Mouse (Mus musculus) midbrain, embryonic 14.5 days (tissue): ENCODE measurements around the gene Ncf1. TPM values are rescaled to one million over a fixed set of nuclear protein-coding genes. Genes with fewer than 3 reads are reported as not detected.

Experiments
- ATAC-seq: fragments of 200-750 bp; cut with Nextera tagmentation; 2 replicates; pipeline ENCODE4 v1.8.0; 2017; ENCODE audit warnings: moderate number of reproducible peaks, moderate library complexity; ENCODE audit not compliant: low FRiP score, low TSS enrichment
- DNase-seq: peaks from one replicate; pipeline ENCODE4 v3.0.0-alpha.2; 2015
- H3K27ac ChIP-seq: fragments of 300-500 bp; sonication (generic); replicated peaks from 2 replicates; pipeline ENCODE4 v1.5.1; 2014; ENCODE audit warnings: mild to moderate bottlenecking, low read depth, low read length, moderate library complexity
- H3K27me3 ChIP-seq: fragments of 300-500 bp; sonication (generic); 2 replicates; pipeline ENCODE4 v1.6.1; 2014; ENCODE audit warnings: low read length, control low read depth, mixed read lengths; ENCODE audit not compliant: control insufficient read depth, insufficient read depth
- H3K36me3 ChIP-seq: fragments of 300-500 bp; sonication (generic); 2 replicates; pipeline ENCODE4 v1.6.1; 2014; ENCODE audit warnings: low read length, control low read depth; ENCODE audit not compliant: control insufficient read depth, insufficient read depth
- H3K4me1 ChIP-seq: fragments of 300-500 bp; sonication (generic); 2 replicates; pipeline ENCODE4 v1.6.1; 2014; ENCODE audit warnings: mild to moderate bottlenecking, antibody characterized with exemption, low read length, control low read depth; ENCODE audit not compliant: control insufficient read depth, insufficient read depth
- H3K4me2 ChIP-seq: fragments of 300-500 bp; sonication (generic); 2 replicates; pipeline ENCODE4 v1.6.1; 2014; ENCODE audit warnings: mild to moderate bottlenecking, low read length, moderate library complexity
- H3K4me3 ChIP-seq: fragments of 300-500 bp; sonication (generic); replicated peaks from 2 replicates; pipeline ENCODE4 v1.5.1; 2014; ENCODE audit warnings: low read depth, low read length
- H3K9ac ChIP-seq: fragments of 300-500 bp; sonication (generic); replicated peaks from 2 replicates; pipeline ENCODE4 v1.6.1; 2014; ENCODE audit warnings: mild to moderate bottlenecking, low read length, moderate library complexity
- H3K9me3 ChIP-seq: fragments of 300-500 bp; sonication (generic); 2 replicates; pipeline ENCODE4 v1.6.1; 2016; ENCODE audit warnings: low read length, control low read depth, mixed read lengths; ENCODE audit not compliant: control insufficient read depth
- WGBS: fragments of 180-500 bp; shearing (Covaris S2); extraction: QIAGEN DNeasy Blood & Tissue Kit; methylation state at CpG from one replicate; pipeline ENCODE4 v1.1.7; 2014; 5-methylcytosine and 5-hydroxymethylcytosine counted together
- polyA plus RNA-seq: library from polyadenylated mRNA; unstranded; fragments of >200 nt; fragmentation: Nextera tagmentation; extraction: Ambion mirVana; gene quantifications from 2 replicates; pipeline ENCODE4 v1.2.1, GENCODE M21; 2014

Ncf1 gene
- polyA plus RNA-seq: 0.69 and 2.8 TPM in 2 replicates

GRCm38 (mm10) chr5:134229391-134229790 lies at the start of gene Ncf1:
Ncf1 (minus strand) TSS chr5:134229625.
- Histone ChIP-seq H3K36me3 (no peaks in the 10 kb centered on the region), H3K27ac (no peak within 1 kb of the TSS), H3K9me3 (no peaks in the 10 kb centered on the region), H3K4me2 (no peak within 1 kb of the TSS), H3K9ac (no peak within 1 kb of the TSS), H3K4me1 (no peaks in the 10 kb centered on the region), H3K4me3 (no peak within 1 kb of the TSS), H3K27me3 (no peaks in the 10 kb centered on the region)
- DNase-seq (no peak), ATAC-seq (no peak)
- WGBS: 84% methylated on average over 7 of the region's 7 CpGs

DNA sequence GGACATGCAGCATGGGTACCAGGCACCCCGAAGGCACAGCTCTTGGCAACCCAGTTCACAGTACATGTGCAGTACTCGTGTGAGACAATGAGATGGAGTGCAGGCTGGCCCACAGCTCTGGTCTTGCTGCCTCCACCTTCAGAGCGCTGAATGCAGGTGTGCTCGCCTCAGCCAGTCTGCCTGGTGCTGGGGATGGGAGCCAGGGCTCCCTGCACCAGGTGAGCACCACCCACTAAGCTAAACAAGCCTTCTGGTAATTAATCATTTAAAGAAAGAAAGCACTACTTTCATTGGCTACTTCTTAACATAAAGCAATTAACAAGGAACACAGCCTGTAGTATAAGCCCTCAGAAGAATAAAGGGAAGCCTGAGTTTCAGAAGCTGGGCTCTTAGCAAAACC lies 47.7 kb upstream of the Ncf1 start:
- H3K4me3 ChIP-seq: no peak overlapping the region
- ATAC-seq: no peak
- H3K36me3 ChIP-seq: peaks cover 90% of the 10 kb centered on the region
- H3K9ac ChIP-seq: no peak overlapping the region
- H3K4me1 ChIP-seq: no peaks in the 10 kb centered on the region
- H3K9me3 ChIP-seq: no peaks in the 10 kb centered on the region
- 91% methylated on average over 4 of the region's 4 CpGs for WGBS
- DNase-seq: no peak
- H3K27me3 ChIP-seq: no peaks in the 10 kb centered on the region
- no peak overlapping the region for H3K27ac ChIP-seq
- H3K4me2 ChIP-seq: no peak overlapping the region

DNA sequence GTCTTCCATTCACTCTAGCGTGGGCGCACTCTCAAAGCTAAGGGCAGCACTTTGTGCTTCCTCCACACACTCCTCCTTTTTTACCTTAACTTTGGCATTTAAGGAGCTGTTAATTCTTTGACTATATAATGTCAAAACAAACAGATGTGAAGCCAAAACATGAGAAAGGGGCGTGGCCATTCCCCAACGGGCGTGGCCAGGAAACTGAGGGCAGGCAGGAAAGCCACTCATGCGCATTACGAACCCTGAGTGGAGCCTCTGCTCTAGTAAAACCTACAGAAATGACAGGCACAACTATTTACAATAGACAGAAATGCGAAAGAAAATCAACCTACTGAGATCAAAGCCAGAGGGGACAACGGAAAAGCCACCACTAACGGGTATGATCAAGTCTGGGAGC lies 46.1 kb upstream of the Ncf1 start:
- no peaks in the 10 kb centered on the region for H3K4me1 ChIP-seq
- no peak overlapping the region for H3K9ac ChIP-seq
- H3K27ac ChIP-seq: no peak overlapping the region
- H3K36me3 ChIP-seq: peaks cover 95% of the 10 kb centered on the region
- DNase-seq (no peak), ATAC-seq (no peak)
- 90% methylated on average over 10 of the region's 10 CpGs for WGBS
- H3K4me2 ChIP-seq: no peak overlapping the region
- no peak overlapping the region for H3K4me3 ChIP-seq
- H3K9me3 ChIP-seq: no peaks in the 10 kb centered on the region
- H3K27me3 ChIP-seq: no peaks in the 10 kb centered on the region

GRCm38 (mm10) chr5:134275021-134275420 lies 45.6 kb upstream of the Ncf1 start:
- no peaks in the 10 kb centered on the region for H3K9me3 ChIP-seq
- peaks cover 95% of the 10 kb centered on the region for H3K36me3 ChIP-seq
- no peak overlapping the region for H3K27ac ChIP-seq
- no peaks in the 10 kb centered on the region for H3K27me3 ChIP-seq
- H3K4me2 ChIP-seq: no peak overlapping the region
- no peaks in the 10 kb centered on the region for H3K4me1 ChIP-seq
- no peak for ATAC-seq
- no peak overlapping the region for H3K4me3 ChIP-seq
- DNase-seq: no peak
- no peak overlapping the region for H3K9ac ChIP-seq
- 90% methylated on average over 11 of the region's 11 CpGs for WGBS

GRCm38 (mm10) chr5:134273761-134274160 lies 44.3 kb upstream of the Ncf1 start:
- H3K9ac ChIP-seq: no peak overlapping the region
- H3K9me3 ChIP-seq: no peaks in the 10 kb centered on the region
- no peak overlapping the region for H3K27ac ChIP-seq
- no peak for ATAC-seq
- 93% methylated on average over 8 of the region's 8 CpGs for WGBS
- no peaks in the 10 kb centered on the region for H3K27me3 ChIP-seq
- H3K4me3 ChIP-seq: no peak overlapping the region
- no peak for DNase-seq
- no peaks in the 10 kb centered on the region for H3K4me1 ChIP-seq
- H3K36me3 ChIP-seq: peaks cover 93% of the 10 kb centered on the region
- H3K4me2 ChIP-seq: no peak overlapping the region

DNA sequence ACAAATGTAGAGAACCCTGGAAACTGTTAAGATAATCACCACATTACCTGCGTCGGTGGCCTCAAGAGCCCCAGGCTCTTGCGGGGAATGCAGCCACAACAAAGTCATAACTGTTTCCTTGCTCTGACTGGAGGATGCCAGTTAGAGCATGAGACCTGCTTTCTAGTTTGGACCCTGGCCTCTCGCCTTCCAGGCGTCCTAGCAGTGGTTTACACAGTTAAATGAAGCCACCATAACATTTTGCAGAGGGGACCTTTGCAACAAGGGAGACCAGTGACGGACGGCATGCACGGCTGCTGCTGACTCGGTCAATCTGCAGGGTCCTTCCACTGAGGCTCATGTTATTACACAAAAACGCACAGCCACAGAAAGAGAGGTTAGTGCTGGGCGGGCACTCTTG lies 43.3 kb upstream of the Ncf1 start:
- H3K4me2 ChIP-seq: no peak overlapping the region

GRCm38 (mm10) chr5:134271421-134271820 lies 42.0 kb upstream of the Ncf1 start:
- Histone ChIP-seq H3K4me2 (no peak overlapping the region), H3K27me3 (no peaks in the 10 kb centered on the region), H3K4me3 (no peak overlapping the region), H3K9me3 (no peaks in the 10 kb centered on the region), H3K4me1 (no peaks in the 10 kb centered on the region), H3K36me3 (peaks cover 89% of the 10 kb centered on the region), H3K27ac (no peak overlapping the region), H3K9ac (no peak overlapping the region)
- DNase-seq (no peak), ATAC-seq (no peak)
- WGBS: 86% methylated on average over 11 of the region's 11 CpGs

More for the DNA sequence above, 43.3 kb upstream of the Ncf1 start:
- Histone ChIP-seq H3K9me3 (no peaks in the 10 kb centered on the region), H3K9ac (no peak overlapping the region), H3K4me3 (no peak overlapping the region), H3K36me3 (peaks cover 94% of the 10 kb centered on the region), H3K27me3 (no peaks in the 10 kb centered on the region), H3K4me1 (no peaks in the 10 kb centered on the region), H3K27ac (no peak overlapping the region)
- DNase-seq (no peak), ATAC-seq (no peak)
- 92% methylated on average over 11 of the region's 11 CpGs for WGBS

- Histone ChIP-seq H3K4me1 (no peaks in the 10 kb centered on the region), H3K9ac (no peak overlapping the region), H3K27me3 (no peaks in the 10 kb centered on the region), H3K4me2 (no peak overlapping the region), H3K9me3 (no peaks in the 10 kb centered on the region), H3K36me3 (peaks cover 90% of the 10 kb centered on the region), H3K4me3 (no peak overlapping the region), H3K27ac (no peak overlapping the region)
- 96% methylated on average over 4 of the region's 4 CpGs for WGBS
- ATAC-seq (no peak), DNase-seq (no peak)
Measured at GRCm38 (mm10) chr5:134270566-134270965, 41.1 kb upstream of the Ncf1 start.

DNA sequence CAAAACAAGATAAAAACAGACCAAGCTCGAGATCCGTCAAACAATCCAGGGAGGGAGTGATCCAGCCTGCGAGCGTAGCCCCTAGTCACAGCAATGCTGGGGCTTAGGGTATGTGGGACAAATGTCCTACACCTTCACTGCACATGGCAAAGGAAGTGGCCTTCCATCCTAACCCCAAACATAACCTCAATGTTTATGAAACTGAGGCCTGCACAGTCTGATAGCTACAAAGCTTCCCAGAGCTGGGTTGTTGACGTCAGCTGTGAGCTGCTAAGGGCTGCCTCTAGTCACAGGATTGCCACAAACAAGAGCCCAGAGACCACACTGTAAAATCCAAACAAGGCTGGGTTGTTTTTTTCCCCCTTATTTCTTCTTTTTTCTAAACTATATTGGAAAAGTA lies 40.3 kb upstream of the Ncf1 start:
- Histone ChIP-seq H3K4me3 (no peak overlapping the region), H3K4me2 (no peak overlapping the region), H3K9me3 (no peaks in the 10 kb centered on the region), H3K36me3 (peaks cover 90% of the 10 kb centered on the region), H3K9ac (no peak overlapping the region), H3K27me3 (no peaks in the 10 kb centered on the region), H3K4me1 (no peaks in the 10 kb centered on the region), H3K27ac (no peak overlapping the region)
- 94% methylated on average over 5 of the region's 5 CpGs for WGBS
- ATAC-seq: no peak
- no peak for DNase-seq
